Mouse (Mus musculus) bone marrow macrophage, adult 2 months (primary cell): ENCODE data around the gene Ppp2r3d.

Source experiments
- CTCF ChIP-seq: IDR thresholded peaks from 2 replicates; pipeline ENCODE4 v1.5.1; 2012; ENCODE audit warnings: low read depth, mild to moderate bottlenecking, low read length, moderate library complexity
- POLR2A ChIP-seq: IDR thresholded peaks from 2 replicates; pipeline ENCODE4 v1.6.1; 2012; ENCODE audit warnings: mild to moderate bottlenecking, low read depth, low read length, borderline replicate concordance

DNA sequence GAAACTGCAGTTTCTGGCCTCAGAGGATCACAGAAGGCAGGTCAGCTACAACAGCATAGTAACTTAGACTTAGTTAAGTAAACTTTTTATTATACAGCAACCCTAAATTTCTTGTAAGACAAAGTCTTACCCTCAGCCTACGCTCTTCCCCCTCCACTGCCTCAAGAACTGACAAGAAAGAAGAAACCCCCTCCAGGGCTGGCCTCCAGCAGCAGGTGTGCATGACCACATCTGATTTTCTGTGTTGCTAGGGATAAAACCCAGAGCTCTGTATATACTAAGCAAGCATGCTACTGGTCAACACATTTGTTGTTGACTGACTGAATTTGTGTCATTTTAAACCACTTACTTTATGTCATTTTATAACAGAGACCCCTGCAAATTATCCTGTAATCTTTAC, 65.1 kb downstream of the Ppp2r3d start:
- TF ChIP-seq CTCF (no peak), POLR2A (no peak)
